Mouse (Mus musculus) olfactory bulb, adult 2 months (tissue): ENCODE data around the gene Nhp2.

ENCODE experiments used
- CTCF ChIP-seq: fragments of 200-500 bp; IDR thresholded peaks from 2 replicates; pipeline ENCODE4 v1.5.1; 2012; ENCODE audit warnings: low read depth, mild to moderate bottlenecking, low read length, moderate library complexity; ENCODE audit not compliant: insufficient read depth
- POLR2A ChIP-seq: fragments of 200-500 bp; IDR thresholded peaks from 2 replicates; pipeline ENCODE4 v1.6.1; 2012; ENCODE audit warnings: mild to moderate bottlenecking, low read depth, low read length, moderate library complexity; ENCODE audit not compliant: insufficient read depth

DNA sequence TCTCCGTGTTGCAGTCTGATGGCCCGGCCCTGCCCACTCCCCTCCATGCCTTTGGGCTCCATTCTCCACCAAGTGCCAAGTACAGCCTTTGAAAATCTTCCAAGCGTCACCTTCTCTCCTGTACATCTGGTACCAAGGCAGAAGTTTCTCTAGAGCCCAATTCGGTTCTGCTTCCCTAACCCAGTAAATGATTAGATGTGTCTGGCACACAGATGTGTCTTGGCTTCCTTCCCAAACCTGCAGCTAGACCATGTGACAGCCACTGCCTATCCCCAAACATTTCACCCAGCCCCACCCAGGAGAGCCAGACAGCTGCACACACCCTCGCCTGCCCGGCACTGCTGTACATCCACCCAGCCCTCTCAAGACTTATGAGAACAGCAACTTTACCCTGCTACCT lies 39.2 kb downstream of the Nhp2 start:
- TF ChIP-seq CTCF: no peak
- no peak for TF ChIP-seq POLR2A
